Mouse (Mus musculus) B cell, adult 2 months (primary cell): ENCODE results near the gene Igsf21.
A peak's percentile ranks its signal among the peaks of the same experiment; 100 is the strongest.

Source experiments
- DNase-seq, 2 experiments: peaks; one replicate each; pipeline ENCODE4 v3.0.0; 2022

Gene Igsf21

DNA sequence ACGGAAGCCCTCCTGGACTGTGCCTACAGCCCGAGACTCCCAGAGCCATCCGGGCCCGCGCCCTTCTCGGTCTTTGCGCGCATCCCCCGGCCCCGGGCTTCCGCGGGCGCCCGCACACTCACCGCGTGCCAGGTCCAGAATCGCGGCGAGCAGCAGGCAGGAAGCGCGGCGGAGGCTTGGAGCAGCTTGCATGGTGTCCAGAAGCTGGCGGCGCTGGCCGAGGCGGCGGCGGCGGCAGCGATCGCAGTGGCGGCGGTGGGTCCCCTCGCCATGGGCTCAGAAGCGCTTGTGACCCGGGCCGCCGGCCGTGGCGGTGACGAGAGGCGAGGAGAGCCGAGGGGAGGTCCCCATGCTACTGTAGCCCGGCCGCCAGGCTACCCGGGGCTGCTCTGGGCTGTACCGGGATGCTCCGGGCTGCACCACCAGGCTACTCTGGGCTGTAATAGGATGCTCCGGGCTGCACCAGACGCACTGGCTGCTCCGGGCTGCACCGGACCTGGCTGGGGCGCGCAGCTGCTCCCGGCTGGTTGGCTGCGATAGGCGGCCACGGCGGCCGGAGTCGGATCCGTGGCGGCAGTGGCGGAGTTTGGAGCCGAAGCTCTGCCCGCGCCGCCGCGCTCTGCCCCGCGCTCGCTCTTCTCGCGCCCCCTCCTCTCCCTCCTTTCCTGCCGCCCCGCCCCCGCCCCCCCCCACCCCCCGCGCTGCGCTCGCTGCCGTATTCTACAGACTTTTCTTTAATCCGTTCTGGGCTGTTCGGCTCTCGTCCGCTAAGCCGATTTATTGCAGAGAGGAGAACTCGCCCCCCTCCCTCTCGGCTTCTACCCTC lies at the start of gene Igsf21:
Gene Igsf21 (minus strand): TSS at position 605 of the 826 bp plus-strand sequence.
- no peak for DNase-seq

DNA sequence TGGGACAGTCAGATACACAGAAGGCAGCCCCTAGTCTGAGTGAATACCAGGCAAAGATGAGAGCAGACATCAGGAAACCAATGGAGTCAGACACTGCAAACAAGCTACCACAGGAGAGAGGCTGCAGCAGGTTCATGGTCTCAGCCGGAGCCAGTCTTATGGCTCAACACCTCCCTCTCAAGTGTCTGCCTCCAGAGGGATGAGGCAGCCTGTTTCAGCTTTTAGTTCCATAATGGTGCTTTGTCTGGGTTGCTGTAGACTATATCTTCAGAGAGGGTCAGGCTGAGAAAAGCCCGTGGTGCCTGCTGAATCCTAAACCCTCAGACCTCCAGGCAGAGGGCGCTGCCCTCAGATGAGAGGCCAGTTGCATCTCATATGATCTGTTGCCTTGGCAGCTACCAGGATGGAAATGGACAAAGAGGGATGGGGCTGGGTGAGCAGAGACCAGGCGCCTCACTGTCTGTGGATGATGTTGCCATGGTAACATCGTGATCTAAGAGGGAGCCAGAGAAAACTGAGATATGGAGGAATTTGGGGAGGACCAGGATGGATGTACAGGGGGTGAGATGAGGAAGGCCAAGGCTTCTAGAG lies 39.2 kb upstream of the Igsf21 start:
- DNase-seq: no peak

DNA sequence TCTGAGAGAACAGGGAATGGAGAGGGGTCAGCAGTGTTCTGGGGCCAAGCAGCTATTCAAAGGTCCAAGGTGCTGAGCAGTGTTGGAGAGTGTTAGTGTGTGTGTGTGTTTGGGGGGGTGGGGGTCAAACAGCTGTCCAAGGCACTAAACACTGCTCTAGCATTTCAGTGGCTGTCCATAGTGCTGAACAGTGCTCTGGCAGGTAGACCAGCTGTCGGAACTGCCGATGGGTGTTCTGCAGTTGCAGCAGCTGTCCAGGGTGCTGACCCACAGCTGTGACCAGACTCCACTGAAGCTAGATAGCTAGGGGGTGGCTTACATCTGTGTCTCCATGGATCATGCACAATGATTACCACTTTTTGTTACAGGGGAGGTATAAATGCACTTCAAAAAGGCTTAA lies 36.8 kb upstream of the Igsf21 start:
- DNase-seq: no peak

GRCm38 (mm10) chr4:140278269-140278668 lies 31.7 kb upstream of the Igsf21 start:
- DNase-seq: no peak

DNA sequence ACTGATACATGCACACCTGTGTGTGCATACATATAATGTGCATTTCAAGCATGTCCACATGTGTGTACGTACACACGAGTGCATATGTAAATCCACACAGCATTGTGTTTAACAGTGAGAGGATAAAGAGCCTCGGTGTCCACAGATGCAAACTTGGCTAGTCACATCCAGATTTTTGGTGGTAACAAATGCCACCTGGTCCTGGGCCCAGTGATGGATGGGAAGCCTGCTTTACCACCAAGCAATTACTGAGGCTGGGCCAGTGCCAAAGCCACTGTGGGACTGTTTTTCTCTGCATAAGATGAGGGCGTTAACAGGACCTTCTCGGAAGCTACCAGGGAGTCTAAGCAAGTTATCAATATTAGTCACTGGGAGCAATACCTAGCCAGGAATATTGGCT lies 25.3 kb upstream of the Igsf21 start:
- no peak for DNase-seq

DNA sequence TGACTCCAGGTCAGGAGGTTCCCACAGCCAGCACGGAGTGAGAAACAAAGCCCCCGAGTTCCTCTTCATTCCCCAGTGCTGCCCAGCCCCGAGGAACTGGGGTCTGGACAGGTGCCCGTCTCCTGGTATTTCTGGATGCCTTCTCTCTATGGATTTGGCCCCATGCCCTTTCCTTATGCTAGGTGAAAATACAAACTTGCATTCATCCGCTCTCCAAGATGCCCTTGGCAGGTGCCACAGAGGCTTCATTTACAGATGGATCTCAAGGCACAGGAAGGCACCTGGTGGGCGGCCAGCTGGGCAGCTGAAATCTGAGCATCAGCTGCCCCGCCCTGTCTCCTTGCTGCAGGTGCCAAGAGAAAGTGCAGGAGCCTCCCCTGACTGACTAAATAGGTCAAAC lies 23.9 kb upstream of the Igsf21 start:
- DNase-seq: no peak

- no peak for DNase-seq
Observed at GRCm38 (mm10) chr4:140269184-140269840, 22.7 kb upstream of the Igsf21 start.

DNA sequence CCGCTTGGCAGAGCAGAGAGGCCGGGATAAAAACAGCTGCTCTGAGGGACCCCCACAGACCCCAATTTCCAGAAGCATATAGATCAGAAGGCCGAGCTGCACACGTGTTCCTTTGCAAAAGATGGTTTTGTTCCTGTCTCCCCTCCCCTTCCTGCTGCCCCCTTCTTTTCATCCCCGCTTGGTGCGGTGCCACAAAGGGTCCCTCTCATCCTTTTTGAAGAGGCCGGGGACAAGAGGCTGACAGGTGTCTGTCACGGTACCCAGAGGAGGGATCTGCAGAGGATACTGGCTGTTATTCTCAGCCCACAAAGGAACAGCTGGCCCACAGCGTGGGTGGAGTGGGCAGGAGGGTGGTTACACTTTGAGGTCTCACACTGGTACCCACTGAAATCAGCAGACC lies 21.3 kb upstream of the Igsf21 start:
- no peak for DNase-seq

- DNase-seq: no peak
Observed at GRCm38 (mm10) chr4:140267086-140267485, 20.5 kb upstream of the Igsf21 start.

DNA sequence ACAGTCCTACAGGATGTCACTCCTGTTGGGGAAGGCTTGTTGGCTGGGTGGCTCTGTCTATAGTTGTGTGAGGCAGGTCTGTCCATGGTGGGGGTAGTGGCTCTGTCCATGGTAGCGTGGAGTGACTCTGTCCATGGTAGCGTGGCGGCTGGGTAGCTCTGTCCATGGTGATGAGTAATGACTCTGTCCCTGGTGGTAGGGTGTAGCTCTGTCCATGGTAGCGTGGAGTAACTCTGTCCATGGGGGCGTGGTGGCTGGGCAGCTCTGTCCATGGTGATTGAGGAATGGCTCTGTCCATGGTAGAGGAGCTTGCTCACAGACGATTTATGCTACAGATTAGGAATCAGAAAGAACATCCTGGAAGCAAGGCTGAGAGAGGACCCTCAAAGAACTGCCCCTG lies 12.4 kb upstream of the Igsf21 start:
- DNase-seq: no peak

GRCm38 (mm10) chr4:140252369-140252768 lies 5.8 kb upstream of the Igsf21 start:
- DNase-seq: peak in 1 of 2 experiments; percentile 2

DNA sequence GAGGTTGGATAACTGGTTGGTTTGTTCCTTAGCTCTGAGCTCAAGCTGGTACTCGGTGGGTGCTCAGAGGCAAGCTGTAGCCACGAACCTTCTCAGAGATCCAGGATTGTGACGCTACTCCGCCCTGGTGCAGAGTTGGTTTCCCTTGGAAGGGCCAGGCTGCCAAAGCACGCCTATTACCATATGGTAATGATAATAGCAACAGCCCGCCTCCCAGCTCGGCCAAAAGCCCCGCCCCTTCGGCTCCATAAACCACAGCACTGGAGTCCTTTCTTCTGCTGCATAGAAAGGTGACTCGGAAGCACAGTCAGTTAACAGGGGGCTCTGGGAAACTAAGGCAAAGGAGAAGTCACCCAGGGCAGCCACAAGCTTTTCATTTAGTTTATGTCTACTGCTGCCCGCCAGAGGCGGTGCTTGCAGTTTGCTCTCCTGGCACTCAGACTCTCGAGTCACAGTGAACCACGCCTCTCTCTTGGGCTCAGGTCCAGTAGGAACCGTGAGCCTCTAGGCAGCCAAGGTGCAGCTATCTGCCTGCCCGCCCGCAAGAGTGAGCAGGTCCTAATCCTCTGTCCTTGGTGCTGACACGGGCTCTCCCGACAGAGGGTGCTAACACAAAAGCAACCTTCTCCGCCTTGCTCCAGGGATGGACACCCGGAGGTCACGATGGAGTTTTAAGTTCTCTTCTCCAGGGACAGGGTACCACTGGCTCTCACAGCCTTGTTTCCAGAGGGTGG lies 2.6 kb upstream of the Igsf21 start:
- DNase-seq: no peak

DNA sequence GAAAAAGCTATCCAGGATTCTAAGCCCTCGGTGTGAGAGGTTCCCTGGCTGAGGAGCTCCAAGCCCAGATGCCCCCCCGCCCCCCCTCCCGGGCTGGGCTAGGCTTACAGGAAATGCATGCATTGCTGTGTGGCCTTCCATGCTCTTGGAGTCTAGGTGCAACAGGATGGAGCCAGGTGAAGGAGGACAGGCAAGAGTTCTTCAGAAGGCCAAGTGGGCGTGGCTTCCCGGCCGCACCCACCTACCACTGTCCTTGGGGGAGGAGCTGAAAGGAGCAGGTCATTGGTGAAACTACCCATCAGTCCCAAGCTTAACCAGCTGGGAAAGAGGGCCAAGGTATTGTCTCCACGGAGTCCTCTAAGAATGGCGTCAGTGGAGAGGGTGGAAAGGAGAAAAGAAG lies 1.8 kb upstream of the Igsf21 start:
- no peak for DNase-seq

GRCm38 (mm10) chr4:140247006-140248003 lies 721 bp upstream of the Igsf21 start:
- DNase-seq: no peak

GRCm38 (mm10) chr4:140245286-140246179 lies 1.1 kb downstream of the Igsf21 start:
- no peak for DNase-seq

- no peak for DNase-seq
Observed at GRCm38 (mm10) chr4:140244835-140245234, 1.7 kb downstream of the Igsf21 start.

DNA sequence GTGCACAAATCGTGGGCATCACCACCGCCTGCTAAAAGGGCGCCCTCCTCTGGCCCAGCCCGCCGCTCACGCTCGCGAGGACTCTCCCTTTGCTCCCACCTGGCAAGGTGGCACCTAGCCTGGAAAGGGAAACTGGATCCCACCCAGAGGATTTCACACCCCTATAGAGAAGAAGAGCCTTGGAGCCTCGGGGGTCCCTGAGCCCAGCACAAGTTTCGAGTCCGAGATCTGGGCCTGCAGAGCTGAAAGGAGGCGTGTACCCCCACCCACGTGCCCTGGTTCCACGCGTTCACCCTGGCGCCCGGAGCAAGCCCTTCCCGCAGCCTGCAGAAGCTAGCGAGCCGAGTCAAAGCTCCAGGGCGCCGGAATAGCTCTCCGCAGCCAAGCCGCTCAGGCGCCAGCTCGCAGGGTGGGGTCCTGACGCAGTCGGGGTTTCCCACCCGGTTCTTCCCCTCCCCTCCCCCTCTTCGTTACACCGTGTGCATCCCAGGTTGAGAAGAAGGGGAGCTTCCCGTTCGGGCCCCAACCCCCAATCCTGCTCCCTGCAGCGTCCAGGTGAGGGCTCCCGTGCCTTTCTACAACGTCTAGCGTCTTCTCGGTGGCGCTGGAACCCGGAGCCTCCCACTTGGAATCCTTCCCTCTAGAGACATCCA lies 2.3 kb downstream of the Igsf21 start:
- DNase-seq: no peak

DNA sequence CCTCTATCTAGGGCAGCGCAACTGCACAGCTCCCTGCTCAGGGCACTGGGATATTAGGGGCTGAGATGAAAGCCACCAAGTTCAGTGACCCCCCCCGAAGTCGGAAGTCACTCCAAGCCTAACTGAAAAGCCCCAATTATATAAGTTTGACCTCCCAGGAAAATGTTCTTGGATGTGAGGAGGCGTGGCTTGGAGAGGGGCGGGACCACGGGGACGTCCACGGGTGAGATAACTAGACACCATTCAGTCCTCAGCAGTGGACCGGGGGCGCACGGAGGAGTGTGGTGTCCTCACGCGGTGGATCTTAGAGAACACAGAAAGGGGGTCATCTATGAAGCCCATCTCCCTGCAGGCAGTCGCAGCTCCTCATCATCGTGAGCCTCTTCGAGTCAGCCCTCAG lies 3.4 kb downstream of the Igsf21 start:
- no peak for DNase-seq

GRCm38 (mm10) chr4:140242291-140242690 lies 4.3 kb downstream of the Igsf21 start:
- no peak for DNase-seq

DNA sequence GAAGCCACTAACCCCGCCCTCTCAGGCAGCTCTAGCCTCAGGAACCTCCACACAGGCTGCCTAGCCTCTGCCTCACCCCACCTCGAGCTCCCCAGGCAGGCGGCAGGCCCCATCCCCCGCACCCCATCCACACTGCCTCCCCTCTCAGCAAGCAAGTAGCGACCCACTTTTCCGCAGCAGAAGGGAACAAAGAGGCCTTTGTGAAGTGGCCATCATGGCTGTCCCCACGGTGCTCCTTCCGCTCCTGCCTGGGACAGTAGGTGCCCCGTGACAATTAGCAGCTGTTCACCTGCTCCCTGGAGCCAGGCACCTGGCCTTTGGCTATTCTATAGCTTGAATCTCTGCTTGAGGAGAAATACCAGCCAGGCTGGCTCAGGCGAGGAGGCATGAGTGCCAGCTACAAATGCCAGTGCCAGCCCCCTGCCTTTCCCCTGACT lies 9.3 kb downstream of the Igsf21 start:
- no peak for DNase-seq
